Mouse (Mus musculus): ENCODE data around the gene Faap100. TPM values are rescaled to one million over a fixed set of nuclear protein-coding genes. Genes with fewer than 3 reads are reported as not detected.
A peak's percentile ranks its signal among the peaks of the same experiment; 100 is the strongest.

Gene Faap100
- polyA plus RNA-seq, 1 experiment, result 30.3 TPM

- H3K4me1 ChIP-seq (ENCODE audit: control insufficient read depth, insufficient read depth, low read length), result peaks cover 10% of the 10 kb centered on the region; the same call in 1 of the 2 replicates
- no peaks in the 10 kb centered on the region for H3K27me3 ChIP-seq (replicated peaks; ENCODE audit: control insufficient read depth, insufficient read depth, low read length)
- no peak for DNase-seq
- H3K36me3 ChIP-seq (ENCODE audit: control insufficient read depth, insufficient read depth, low read length), result peaks cover 2% of the 10 kb centered on the region; the same call in 1 of the 2 replicates
- H3K27ac ChIP-seq (ENCODE audit: insufficient read depth, low read depth, low read length), result no peak overlapping the region
- no peak for TF ChIP-seq POLR2A (IDR thresholded peaks at IDR 0.05; ENCODE audit: low read depth, low read length)
- no peak for TF ChIP-seq CTCF (conservative IDR thresholded peaks at IDR 0.05; ENCODE audit: insufficient read depth, insufficient read length, low read depth, low read length)
- H3K4me3 ChIP-seq (ENCODE audit: insufficient read depth, low read depth, low read length), result no peak overlapping the region
- 97% methylated on average over 4 of the region's 4 CpGs for WGBS
Observed at GRCm38 (mm10) chr11:120341661-120342060, 36.9 kb downstream of the Faap100 start.

GRCm38 (mm10) chr11:120339978-120340513 is 38.5 kb downstream of the Faap100 start:
- TF ChIP-seq POLR2A (IDR thresholded peaks at IDR 0.05; ENCODE audit: low read depth, low read length) (no peak), CTCF (conservative IDR thresholded peaks at IDR 0.05; ENCODE audit: insufficient read depth, insufficient read length, low read depth, low read length) (no peak)
- DNase-seq, result peak; percentile 94

GRCm38 (mm10) chr11:120338786-120339185 is 39.8 kb downstream of the Faap100 start:
- Histone ChIP-seq H3K27me3 (replicated peaks; ENCODE audit: control insufficient read depth, insufficient read depth, low read length) (no peaks in the 10 kb centered on the region), H3K36me3 (ENCODE audit: control insufficient read depth, insufficient read depth, low read length) (no peaks in the 10 kb centered on the region), H3K27ac (ENCODE audit: insufficient read depth, low read depth, low read length) (no peak overlapping the region), H3K4me1 (ENCODE audit: control insufficient read depth, insufficient read depth, low read length) (peaks cover 4% of the 10 kb centered on the region; the same call in 1 of the 2 replicates), H3K4me3 (ENCODE audit: insufficient read depth, low read depth, low read length) (no peak overlapping the region)
- TF ChIP-seq POLR2A (IDR thresholded peaks at IDR 0.05; ENCODE audit: low read depth, low read length) (no peak), CTCF (conservative IDR thresholded peaks at IDR 0.05; ENCODE audit: insufficient read depth, insufficient read length, low read depth, low read length) (no peak)
- 83% methylated on average over 3 of the region's 3 CpGs for WGBS
- DNase-seq, result no peak

More at GRCm38 (mm10) chr11:120339978-120340513, 38.5 kb downstream of the Faap100 start:
- 50% methylated on average over 10 of the region's 10 CpGs for WGBS
- Histone ChIP-seq H3K27ac (ENCODE audit: insufficient read depth, low read depth, low read length) (peak overlapping the region; percentile 96), H3K36me3 (ENCODE audit: control insufficient read depth, insufficient read depth, low read length) (no peaks in the 10 kb centered on the region; the same call in 1 of the 2 replicates), H3K27me3 (replicated peaks; ENCODE audit: control insufficient read depth, insufficient read depth, low read length) (no peaks in the 10 kb centered on the region), H3K4me1 (ENCODE audit: control insufficient read depth, insufficient read depth, low read length) (peaks cover 5% of the 10 kb centered on the region; the same call in 1 of the 2 replicates), H3K4me3 (ENCODE audit: insufficient read depth, low read depth, low read length) (no peak overlapping the region)

- no peaks in the 10 kb centered on the region for H3K27me3 ChIP-seq (replicated peaks; ENCODE audit: control insufficient read depth, insufficient read depth, low read length)
- no peak for TF ChIP-seq POLR2A (IDR thresholded peaks at IDR 0.05; ENCODE audit: low read depth, low read length)
- 0 out of 2 replicates have a peak, but pooled peaks have one; percentile 10 for TF ChIP-seq CTCF (conservative IDR thresholded peaks at IDR 0.05; ENCODE audit: insufficient read depth, insufficient read length, low read depth, low read length)
- no peaks in the 10 kb centered on the region for H3K36me3 ChIP-seq (ENCODE audit: control insufficient read depth, insufficient read depth, low read length)
- 74% methylated on average over 2 of the region's 2 CpGs for WGBS
- no peak overlapping the region for H3K4me3 ChIP-seq (ENCODE audit: insufficient read depth, low read depth, low read length)
- no peak overlapping the region for H3K27ac ChIP-seq (ENCODE audit: insufficient read depth, low read depth, low read length)
- peaks cover 4% of the 10 kb centered on the region; the same call in 1 of the 2 replicates for H3K4me1 ChIP-seq (ENCODE audit: control insufficient read depth, insufficient read depth, low read length)
- no peak for DNase-seq
Observed at GRCm38 (mm10) chr11:120337447-120337846, 41.1 kb downstream of the Faap100 start.

- Histone ChIP-seq H3K36me3 (ENCODE audit: control insufficient read depth, insufficient read depth, low read length) (no peaks in the 10 kb centered on the region), H3K4me3 (ENCODE audit: insufficient read depth, low read depth, low read length) (no peak overlapping the region), H3K27ac (ENCODE audit: insufficient read depth, low read depth, low read length) (no peak overlapping the region), H3K4me1 (ENCODE audit: control insufficient read depth, insufficient read depth, low read length) (peaks cover 4% of the 10 kb centered on the region; the same call in 1 of the 2 replicates), H3K27me3 (replicated peaks; ENCODE audit: control insufficient read depth, insufficient read depth, low read length) (no peaks in the 10 kb centered on the region)
- 76% methylated on average over 6 of the region's 6 CpGs for WGBS
- TF ChIP-seq CTCF (conservative IDR thresholded peaks at IDR 0.05; ENCODE audit: insufficient read depth, insufficient read length, low read depth, low read length) (no peak), POLR2A (IDR thresholded peaks at IDR 0.05; ENCODE audit: low read depth, low read length) (no peak)
- no peak for DNase-seq
Observed at GRCm38 (mm10) chr11:120335431-120336021, 43.0 kb downstream of the Faap100 start.

- DNase-seq, result no peak
- 93% methylated on average over 10 of the region's 10 CpGs for WGBS
- H3K4me1 ChIP-seq (ENCODE audit: control insufficient read depth, insufficient read depth, low read length), result peaks cover 7% of the 10 kb centered on the region
- H3K36me3 ChIP-seq (ENCODE audit: control insufficient read depth, insufficient read depth, low read length), result no peaks in the 10 kb centered on the region
- no peak overlapping the region for H3K27ac ChIP-seq (ENCODE audit: insufficient read depth, low read depth, low read length)
- TF ChIP-seq POLR2A (IDR thresholded peaks at IDR 0.05; ENCODE audit: low read depth, low read length) (no peak), CTCF (conservative IDR thresholded peaks at IDR 0.05; ENCODE audit: insufficient read depth, insufficient read length, low read depth, low read length) (no peak)
- H3K27me3 ChIP-seq (replicated peaks; ENCODE audit: control insufficient read depth, insufficient read depth, low read length), result no peaks in the 10 kb centered on the region
- no peak overlapping the region for H3K4me3 ChIP-seq (ENCODE audit: insufficient read depth, low read depth, low read length)
Observed at GRCm38 (mm10) chr11:120320156-120320555, 58.4 kb downstream of the Faap100 start.

GRCm38 (mm10) chr11:120319310-120319709 is 59.3 kb downstream of the Faap100 start:
- WGBS, result 90% methylated on average over 5 of the region's 5 CpGs
- no peak overlapping the region for H3K4me3 ChIP-seq (ENCODE audit: insufficient read depth, low read depth, low read length)

More at GRCm38 (mm10) chr11:120319310-120319709, 59.3 kb downstream of the Faap100 start:
- no peak for DNase-seq
- no peak for TF ChIP-seq POLR2A (IDR thresholded peaks at IDR 0.05; ENCODE audit: low read depth, low read length)
- no peak for TF ChIP-seq CTCF (conservative IDR thresholded peaks at IDR 0.05; ENCODE audit: insufficient read depth, insufficient read length, low read depth, low read length)
- H3K27ac ChIP-seq (ENCODE audit: insufficient read depth, low read depth, low read length), result no peak overlapping the region
- peaks cover 7% of the 10 kb centered on the region for H3K4me1 ChIP-seq (ENCODE audit: control insufficient read depth, insufficient read depth, low read length)
- no peaks in the 10 kb centered on the region for H3K36me3 ChIP-seq (ENCODE audit: control insufficient read depth, insufficient read depth, low read length)
- no peaks in the 10 kb centered on the region for H3K27me3 ChIP-seq (replicated peaks; ENCODE audit: control insufficient read depth, insufficient read depth, low read length)

Other genes starting within 250 kb of the Faap100 start
- 151 and 178 TPM in 2 replicates for gene Slc38a10, start 227.4 kb downstream of the Faap100 start, polyA plus RNA-seq (2012; rRNA removed)
- gene Bahcc1, start 145.8 kb downstream of the Faap100 start, polyA plus RNA-seq (2012; rRNA removed), result 8.0 and 9.2 TPM in 2 replicates
- gene Actg1, start 30.2 kb downstream of the Faap100 start, polyA plus RNA-seq (2012; rRNA removed), result 828 and 981 TPM in 2 replicates
- gene Fscn2, start 17.2 kb downstream of the Faap100 start, polyA plus RNA-seq (2012; rRNA removed), result 0.16 and 0.19 TPM in 2 replicates
- 39.5 and 45.4 TPM in 2 replicates for gene Nploc4, start 58.9 kb upstream of the Faap100 start, polyA plus RNA-seq (2012; rRNA removed)
- 0.05 and 0.48 TPM in 2 replicates for gene Tspan10, start 63.9 kb upstream of the Faap100 start, polyA plus RNA-seq (2012; rRNA removed)
- 1.8 TPM in 2 replicates for gene Pde6g, start 74.7 kb upstream of the Faap100 start, polyA plus RNA-seq (2012; rRNA removed)
- gene Oxld1, start 79.3 kb upstream of the Faap100 start, polyA plus RNA-seq (2012; rRNA removed), result 48.6 and 49.3 TPM in 2 replicates
- 14.8 and 15.1 TPM in 2 replicates for gene Ccdc137, start 79.4 kb upstream of the Faap100 start, polyA plus RNA-seq (2012; rRNA removed)
- gene Arl16, start 88.8 kb upstream of the Faap100 start, polyA plus RNA-seq (2012; rRNA removed), result 21.1 and 23.8 TPM in 2 replicates
- 282 and 300 TPM in 2 replicates for gene Mrpl12, start 105.8 kb upstream of the Faap100 start, polyA plus RNA-seq (2012; rRNA removed)
- 751 and 939 TPM in 2 replicates for gene Slc25a10, start 113.1 kb upstream of the Faap100 start, polyA plus RNA-seq (2012; rRNA removed)
- gene Gcgr, start 151.9 kb upstream of the Faap100 start, polyA plus RNA-seq (2012; rRNA removed), result 52.8 and 77.3 TPM in 2 replicates
- 129 and 131 TPM in 2 replicates for gene Mcrip1, start 171.0 kb upstream of the Faap100 start, polyA plus RNA-seq (2012; rRNA removed)
- 9.5 TPM in 1 of 2 replicates, not detected in the other for gene Ppp1r27, start 172.4 kb upstream of the Faap100 start, polyA plus RNA-seq (2012; rRNA removed)
- gene P4hb, start 194.5 kb upstream of the Faap100 start, polyA plus RNA-seq (2012; rRNA removed), result 323 and 342 TPM in 2 replicates
- gene Arhgdia, start 202.9 kb upstream of the Faap100 start, polyA plus RNA-seq (2012; rRNA removed), result 543 and 613 TPM in 2 replicates
- gene Alyref, start 219.6 kb upstream of the Faap100 start, polyA plus RNA-seq (2012; rRNA removed), result 18.8 and 29.0 TPM in 2 replicates
- gene Anapc11, start 219.7 kb upstream of the Faap100 start, polyA plus RNA-seq (2012; rRNA removed), result 137 and 143 TPM in 2 replicates
- gene Npb, start 229.7 kb upstream of the Faap100 start, polyA plus RNA-seq (2012; rRNA removed), result 7.7 and 12.9 TPM in 2 replicates
- gene Pcyt2, start 239.2 kb upstream of the Faap100 start, polyA plus RNA-seq (2012; rRNA removed), result 432 and 566 TPM in 2 replicates
- gene Sirt7, start 246.5 kb upstream of the Faap100 start, polyA plus RNA-seq (2012; rRNA removed), result 72.2 and 76.8 TPM in 2 replicates